Mouse (Mus musculus): ENCODE data around the gene Trim31.

The Trim31 gene

GRCm38 (mm10) chr17:36896583-36896982, 1.3 kb upstream of the Trim31 start:
- peak; percentile 20 for DNase-seq (ENCODE audit: low read depth, low spot score)

GRCm38 (mm10) chr17:36897065-36897464, 853 bp upstream of the Trim31 start:
- DNase-seq (ENCODE audit: low read depth, low spot score), result no peak

- DNase-seq (ENCODE audit: low read depth, low spot score), result no peak
Observed at GRCm38 (mm10) chr17:36899376-36899775, 1.5 kb downstream of the Trim31 start.

DNA sequence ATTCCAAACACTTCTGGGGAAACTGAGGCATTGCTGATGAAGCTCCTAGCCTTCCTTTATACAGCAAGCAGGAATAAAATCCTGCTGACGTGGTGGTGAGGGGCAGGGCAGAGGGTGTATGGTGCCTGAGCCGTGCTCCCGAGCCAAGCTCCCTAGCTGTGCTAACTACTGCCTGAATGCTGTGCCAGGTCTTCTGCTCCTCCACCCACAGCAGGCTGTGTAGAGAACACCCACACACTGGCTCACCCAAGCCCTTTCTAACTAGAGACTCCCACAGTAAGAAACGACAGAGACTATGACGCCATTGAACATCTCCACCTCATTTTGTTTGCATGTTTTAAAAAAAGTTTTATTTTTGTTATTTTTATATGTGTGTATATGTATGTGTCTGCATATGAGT, 2.1 kb downstream of the Trim31 start:
- DNase-seq (ENCODE audit: low read depth, low spot score), result no peak

- peak; percentile 30 for DNase-seq (ENCODE audit: low read depth, low spot score)
Observed at GRCm38 (mm10) chr17:36900691-36901090, 2.8 kb downstream of the Trim31 start.

GRCm38 (mm10) chr17:36903651-36904050, 5.7 kb downstream of the Trim31 start:
- DNase-seq (ENCODE audit: low read depth, low spot score), result no peak

DNA sequence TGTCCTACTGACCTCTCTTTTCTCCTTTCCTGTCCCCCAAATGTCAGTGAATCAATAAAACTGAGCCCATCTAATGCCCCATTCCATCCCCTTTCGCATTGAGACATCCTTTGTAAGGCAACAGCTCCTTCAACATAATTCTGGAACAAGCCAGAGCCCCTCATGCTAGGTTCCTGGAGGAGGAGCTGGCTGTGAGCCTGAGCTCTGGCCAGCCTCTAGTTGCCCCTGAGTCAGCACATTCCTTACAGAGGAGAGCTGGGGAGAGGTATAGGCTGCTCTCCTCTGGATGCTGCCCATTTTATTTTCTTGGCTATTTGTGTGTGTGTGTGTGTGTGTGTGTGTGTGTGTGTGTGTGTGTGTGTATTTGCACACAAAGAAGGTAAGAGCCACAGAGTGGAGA, 10.3 kb downstream of the Trim31 start:
- no peak for DNase-seq (ENCODE audit: low read depth, low spot score)

DNA sequence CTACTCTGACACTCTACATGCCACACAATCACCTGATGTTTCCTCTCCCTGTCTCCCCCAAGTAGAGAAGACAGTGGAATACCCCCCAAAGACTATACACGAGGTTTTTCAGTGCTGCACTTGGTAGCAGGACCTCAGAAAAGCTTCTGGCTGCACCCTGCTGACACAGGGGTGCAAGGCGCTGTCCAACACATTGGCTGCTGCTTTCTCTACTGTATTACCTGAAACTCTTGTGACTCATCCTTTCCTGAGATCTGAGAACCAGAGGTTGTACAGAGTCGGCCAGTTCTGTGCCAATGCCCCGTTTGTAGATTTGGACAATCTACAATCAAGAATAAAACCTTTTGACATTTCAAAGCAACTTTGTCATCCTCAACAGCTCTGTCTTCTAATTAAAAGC, 11.9 kb downstream of the Trim31 start:
- no peak for DNase-seq (ENCODE audit: low read depth, low spot score)

GRCm38 (mm10) chr17:36912031-36912430, 14.1 kb downstream of the Trim31 start:
- DNase-seq (ENCODE audit: low read depth, low spot score), result no peak

DNA sequence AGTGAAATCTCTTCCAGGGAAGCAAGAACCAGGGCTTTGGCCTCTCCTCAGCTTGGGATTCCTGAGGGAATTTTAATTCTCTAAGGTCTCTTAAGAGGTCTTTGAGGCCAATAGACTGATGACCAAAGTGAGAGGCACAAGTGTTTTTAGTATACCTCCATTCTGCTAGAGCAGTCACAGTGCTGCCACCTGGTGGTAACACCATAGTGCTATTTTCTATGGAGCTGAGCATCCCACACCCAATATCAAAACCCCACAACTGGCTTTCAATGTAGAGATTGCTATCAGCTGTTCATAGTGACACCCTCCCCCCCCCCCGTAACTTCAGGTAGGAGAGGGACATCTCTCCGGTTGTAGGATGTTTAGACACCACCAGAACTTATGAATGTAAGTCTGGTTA, 16.2 kb downstream of the Trim31 start:
- DNase-seq (ENCODE audit: low read depth, low spot score), result peak; percentile 79

GRCm38 (mm10) chr17:36915076-36915475, 17.2 kb downstream of the Trim31 start:
- DNase-seq (ENCODE audit: low read depth, low spot score), result peak; percentile 62

DNA sequence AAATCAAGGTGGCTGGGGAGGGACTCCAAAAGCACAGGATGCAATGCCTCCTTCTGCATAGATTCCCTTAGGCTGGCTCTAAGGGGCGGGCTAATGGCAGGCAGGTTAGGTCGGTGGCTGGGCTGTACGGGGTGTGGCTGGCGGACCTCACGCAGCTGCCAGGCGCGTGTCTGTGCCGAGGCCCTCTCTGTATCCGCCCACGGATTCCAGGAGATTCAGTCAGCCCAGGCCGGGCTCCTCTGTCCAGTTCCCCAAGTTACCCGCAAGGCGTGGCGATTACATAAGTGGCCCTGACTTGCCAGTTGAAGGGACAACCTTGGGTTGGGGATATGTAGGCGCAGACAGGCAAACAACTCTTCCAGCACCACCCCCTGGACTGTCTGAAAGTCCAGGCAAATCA, 22.3 kb downstream of the Trim31 start:
- DNase-seq (ENCODE audit: low read depth, low spot score), result no peak

- no peak for DNase-seq (ENCODE audit: low read depth, low spot score)
Observed at GRCm38 (mm10) chr17:36922715-36923114, 24.8 kb downstream of the Trim31 start.

- DNase-seq (ENCODE audit: low read depth, low spot score), result no peak
Observed at GRCm38 (mm10) chr17:36923491-36923890, 25.6 kb downstream of the Trim31 start.

DNA sequence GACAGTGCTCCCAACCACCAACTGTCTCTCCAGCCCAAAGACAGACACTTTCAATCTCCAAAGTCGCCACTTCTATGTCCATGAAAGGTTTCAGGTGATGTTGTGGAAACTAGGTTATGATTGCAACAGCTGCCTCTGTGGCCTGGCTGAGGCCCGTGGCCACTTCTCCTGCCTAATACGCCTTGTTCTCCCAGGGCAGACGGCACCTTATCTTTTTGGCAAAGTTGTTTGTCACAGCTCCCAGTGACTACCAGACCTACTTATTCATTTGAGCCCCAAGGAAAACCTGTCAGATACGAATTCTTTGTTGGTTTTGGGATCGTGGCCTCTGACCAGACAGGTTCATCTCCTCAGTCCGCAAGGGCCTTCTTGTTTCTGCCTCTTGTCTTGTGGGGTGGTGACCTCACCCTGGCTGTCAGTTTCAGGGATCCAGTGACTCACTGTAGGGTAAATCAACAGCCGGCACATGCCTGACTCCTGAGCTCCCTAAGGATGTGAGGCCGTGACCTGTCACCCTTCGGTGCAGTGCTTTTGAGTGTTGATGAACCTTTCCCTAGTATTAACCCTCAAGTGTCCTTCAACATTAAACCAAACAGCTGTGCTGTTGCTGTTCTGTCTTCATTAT, 29.7 kb downstream of the Trim31 start:
- no peak for DNase-seq (ENCODE audit: low read depth, low spot score)

DNA sequence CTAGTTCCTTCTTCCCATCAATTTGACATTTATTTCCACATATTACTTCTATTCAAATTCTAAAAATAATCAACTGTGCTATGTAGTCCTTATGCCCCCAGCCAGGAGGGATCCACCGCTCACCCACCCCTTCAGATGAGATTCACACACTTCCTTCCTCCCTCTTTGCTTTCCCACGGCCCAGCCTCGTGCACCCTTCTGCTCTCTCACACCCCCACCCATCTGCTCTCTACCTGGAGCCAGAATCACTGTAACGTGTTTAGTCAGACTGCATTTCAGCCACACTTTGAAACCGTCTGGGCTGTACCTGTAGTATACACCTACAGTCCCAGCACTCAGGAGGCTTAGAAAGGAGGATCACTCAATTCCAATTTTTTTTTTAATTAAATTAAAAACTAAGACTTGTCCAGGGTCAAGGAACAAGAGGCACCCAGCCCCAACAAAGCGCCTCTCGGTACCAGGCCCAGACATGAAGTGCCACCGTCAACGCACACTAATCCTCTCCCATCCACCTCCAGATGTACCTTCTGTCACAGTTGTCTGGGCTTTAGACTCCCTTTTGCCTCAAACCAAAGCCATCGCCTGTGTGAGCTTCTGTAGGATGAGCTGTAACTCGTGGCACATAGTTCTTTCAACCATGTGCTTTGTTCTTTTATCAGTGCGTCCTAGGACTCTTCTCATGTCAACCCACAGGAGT, 31.5 kb downstream of the Trim31 start:
- DNase-seq (ENCODE audit: low read depth, low spot score), result no peak

DNA sequence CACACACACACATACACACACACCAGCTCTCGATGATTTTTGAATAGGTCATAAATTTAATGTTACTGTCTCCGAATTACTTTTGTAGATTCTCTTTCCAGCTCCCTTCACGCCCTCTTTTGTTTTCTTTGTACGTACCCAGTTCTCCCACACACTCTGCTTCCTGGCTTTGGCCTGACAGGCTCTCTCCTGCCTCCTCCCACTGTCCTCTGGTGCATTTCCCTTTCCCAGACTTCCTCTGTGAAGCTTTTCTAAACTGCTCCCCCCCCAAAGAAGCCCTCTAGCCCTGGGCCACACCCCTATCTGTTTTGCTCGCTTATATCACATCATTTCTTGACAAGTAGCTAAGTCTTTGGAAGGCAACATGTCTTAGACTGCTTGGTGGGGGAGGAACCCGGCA, 32.3 kb downstream of the Trim31 start:
- DNase-seq (ENCODE audit: low read depth, low spot score), result no peak

DNA sequence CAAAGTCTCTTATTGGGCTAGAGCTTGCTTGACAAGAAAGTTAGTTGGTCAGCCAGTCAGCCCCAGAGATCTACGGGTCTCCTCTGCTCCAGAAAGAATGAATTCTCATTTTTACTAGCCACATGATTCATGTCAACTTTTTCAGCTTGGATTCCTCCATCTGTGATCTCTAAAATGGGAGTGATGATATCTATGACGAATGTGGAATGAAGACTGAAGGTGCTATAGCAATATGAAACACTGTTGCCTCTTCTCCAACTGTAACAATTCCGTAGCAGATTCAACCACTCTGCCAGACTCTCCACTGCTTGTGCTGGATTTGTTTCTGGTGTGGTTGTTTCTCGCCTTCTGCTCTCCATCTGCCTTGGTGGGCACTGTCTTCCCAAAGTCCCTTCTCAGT, 33.2 kb downstream of the Trim31 start:
- no peak for DNase-seq (ENCODE audit: low read depth, low spot score)

DNA sequence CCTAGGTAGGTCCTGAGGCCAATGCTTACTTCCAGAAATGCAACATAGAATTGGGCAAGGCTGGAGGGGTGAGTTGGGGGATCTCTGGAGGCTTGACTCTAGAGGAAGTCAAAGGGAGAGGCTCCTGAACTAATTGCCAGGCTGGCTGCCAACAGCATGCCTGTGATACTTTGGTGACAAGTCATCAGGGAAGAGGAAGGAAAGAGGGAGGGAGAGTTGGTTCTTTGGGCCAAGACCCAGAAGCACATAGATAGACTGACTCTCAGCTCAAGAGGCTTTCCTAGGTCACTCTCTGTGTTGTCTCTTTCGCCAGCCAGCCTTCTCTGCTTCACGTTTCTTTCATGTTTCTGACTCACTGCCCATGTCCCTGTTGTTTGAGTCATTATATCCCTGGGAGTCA, 33.9 kb downstream of the Trim31 start:
- no peak for DNase-seq (ENCODE audit: low read depth, low spot score)

GRCm38 (mm10) chr17:36938056-36938455, 40.1 kb downstream of the Trim31 start:
- DNase-seq (ENCODE audit: low read depth, low spot score), result no peak

DNA sequence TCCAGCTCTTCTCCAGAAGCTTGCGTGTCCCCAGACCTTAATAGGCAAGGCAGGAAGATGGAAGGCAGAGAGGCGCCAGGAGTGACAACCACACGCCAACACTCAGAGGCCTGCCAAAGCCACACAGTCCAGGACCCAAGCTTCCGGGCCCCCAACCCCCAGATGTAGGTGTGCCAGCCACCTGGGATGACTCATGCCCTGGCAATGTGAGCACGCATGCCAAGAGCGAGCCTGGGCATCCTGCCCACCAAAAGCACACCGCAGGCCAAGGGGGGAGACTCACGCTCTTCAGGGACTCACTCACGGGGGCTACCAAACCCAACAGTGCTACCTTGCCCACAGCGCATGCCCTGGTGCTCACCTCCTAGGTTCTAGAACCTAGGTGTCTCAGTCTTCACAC, 44.5 kb downstream of the Trim31 start:
- no peak for DNase-seq (ENCODE audit: low read depth, low spot score)

DNA sequence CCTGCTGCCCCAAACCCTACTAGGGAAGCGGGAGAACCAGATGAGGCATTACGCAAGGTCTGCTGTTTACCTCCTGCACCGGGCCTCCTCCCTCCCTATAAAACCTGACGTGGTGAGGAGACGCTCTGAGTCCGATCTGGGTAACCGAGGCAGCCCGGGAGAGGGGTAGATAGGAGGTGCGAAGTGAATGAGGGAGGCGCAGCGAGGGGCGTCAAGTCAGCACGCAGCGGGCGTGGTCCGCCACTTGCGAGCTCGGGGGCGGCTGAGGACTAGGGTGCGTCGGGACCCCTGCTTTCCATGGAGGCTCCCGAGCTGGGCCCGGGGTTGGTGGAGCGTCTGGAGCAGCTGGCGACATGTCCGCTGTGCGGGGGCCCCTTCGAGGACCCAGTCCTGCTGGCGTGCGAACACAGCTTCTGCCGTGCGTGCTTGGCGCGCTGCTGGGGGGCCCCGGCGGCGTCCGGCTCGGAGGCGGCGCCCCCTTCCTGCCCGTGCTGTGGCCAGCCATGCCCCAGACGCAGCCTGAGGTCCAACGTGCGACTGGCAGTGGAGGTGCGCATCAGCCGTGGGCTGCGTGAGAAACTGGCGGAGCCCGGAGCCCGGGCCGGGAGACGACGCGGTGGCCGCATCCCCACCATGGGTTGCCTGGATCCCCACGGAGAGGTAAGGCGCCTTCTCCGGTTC, 45.0 kb downstream of the Trim31 start, which contains the start of gene Rnf39:
Rnf39 (plus strand) TSS at position 128 of the 681 bp plus-strand sequence.
- DNase-seq (ENCODE audit: low read depth, low spot score), result no peak

GRCm38 (mm10) chr17:36943691-36944090, 45.8 kb downstream of the Trim31 start:
- no peak for DNase-seq (ENCODE audit: low read depth, low spot score)
